Mouse (Mus musculus) lung, adult 2 months (tissue): ENCODE results near the gene Ropn1.

Source experiments
- CTCF ChIP-seq: fragments of 200-500 bp; IDR thresholded peaks from 2 replicates; pipeline ENCODE4 v1.5.1; 2011; ENCODE audit warnings: mild to moderate bottlenecking, low read length, control low read depth; ENCODE audit not compliant: insufficient read depth
- POLR2A ChIP-seq: fragments of 200-500 bp; IDR thresholded peaks from 2 replicates; pipeline ENCODE4 v1.6.1; 2011; ENCODE audit warnings: low read depth, mild to moderate bottlenecking, control low read depth, low read length, borderline replicate concordance; ENCODE audit errors: extremely low read depth

- TF ChIP-seq POLR2A (no peak), CTCF (no peak)
Observed at GRCm38 (mm10) chr16:34610137-34610536, 39.6 kb upstream of the Ropn1 start.
